Mouse (Mus musculus): ENCODE measurements around the gene Nodal. TPM values are rescaled to one million over a fixed set of nuclear protein-coding genes. Genes with fewer than 3 reads are reported as not detected.

Nodal gene
- polyA plus RNA-seq, 1 experiment from 2014 or later = 0.12 TPM

- ATAC-seq (ENCODE audit: low FRiP score) = no peak
- peaks cover 10% of the 10 kb centered on the region for H3K36me3 ChIP-seq (ENCODE audit: control insufficient read depth, insufficient read depth, low read length)
Observed at GRCm38 (mm10) chr10:61428416-61428815, 10.6 kb downstream of the Nodal start.

GRCm38 (mm10) chr10:61429043-61429442 is 11.3 kb downstream of the Nodal start:
- DNase-seq (ENCODE audit: low spot score) = no peak
- Histone ChIP-seq H3K9me3 (ENCODE audit: control insufficient read depth, low read length) (no peaks in the 10 kb centered on the region), H3K4me3 (ENCODE audit: low read depth, low read length) (no peak overlapping the region), H3K27ac (ENCODE audit: low read depth, low read length) (no peak overlapping the region), H3K9ac (ENCODE audit: low read depth, low read length) (no peak overlapping the region), H3K4me1 (replicated peaks; ENCODE audit: control insufficient read depth, insufficient read depth, low read length) (peaks cover 3% of the 10 kb centered on the region; the same call in 1 of the 2 replicates), H3K27me3 (ENCODE audit: control insufficient read depth, insufficient read depth, low read length) (no peaks in the 10 kb centered on the region), H3K4me2 (replicated peaks; ENCODE audit: low read depth, low read length) (no peak overlapping the region), H3K36me3 (ENCODE audit: control insufficient read depth, insufficient read depth, low read length) (peaks cover 15% of the 10 kb centered on the region)
- no peak for ATAC-seq (ENCODE audit: low FRiP score)
- WGBS = 92% methylated on average over 5 of the region's 5 CpGs

More at GRCm38 (mm10) chr10:61428416-61428815, 10.6 kb downstream of the Nodal start:
- no peak for DNase-seq (ENCODE audit: low spot score)
- Histone ChIP-seq H3K9me3 (ENCODE audit: control insufficient read depth, low read length) (no peaks in the 10 kb centered on the region), H3K4me1 (replicated peaks; ENCODE audit: control insufficient read depth, insufficient read depth, low read length) (peaks cover 3% of the 10 kb centered on the region; the same call in 1 of the 2 replicates), H3K27me3 (ENCODE audit: control insufficient read depth, insufficient read depth, low read length) (no peaks in the 10 kb centered on the region), H3K27ac (ENCODE audit: low read depth, low read length) (no peak overlapping the region), H3K4me3 (ENCODE audit: low read depth, low read length) (no peak overlapping the region), H3K9ac (ENCODE audit: low read depth, low read length) (no peak overlapping the region), H3K4me2 (replicated peaks; ENCODE audit: low read depth, low read length) (no peak overlapping the region)
- 73% methylated on average over 4 of the region's 4 CpGs for WGBS

GRCm38 (mm10) chr10:61431375-61431774 is 13.6 kb downstream of the Nodal start:
- H3K4me2 ChIP-seq (replicated peaks; ENCODE audit: low read depth, low read length) = no peak overlapping the region
- no peak overlapping the region for H3K9ac ChIP-seq (ENCODE audit: low read depth, low read length)
- no peak for DNase-seq (ENCODE audit: low spot score)
- H3K27ac ChIP-seq (ENCODE audit: low read depth, low read length) = no peak overlapping the region
- H3K9me3 ChIP-seq (ENCODE audit: control insufficient read depth, low read length) = no peaks in the 10 kb centered on the region
- H3K4me1 ChIP-seq (replicated peaks; ENCODE audit: control insufficient read depth, insufficient read depth, low read length) = no peaks in the 10 kb centered on the region
- no peak for ATAC-seq (ENCODE audit: low FRiP score)
- 96% methylated on average over 9 of the region's 9 CpGs for WGBS
- no peak overlapping the region for H3K4me3 ChIP-seq (ENCODE audit: low read depth, low read length)
- no peaks in the 10 kb centered on the region for H3K27me3 ChIP-seq (ENCODE audit: control insufficient read depth, insufficient read depth, low read length)
- H3K36me3 ChIP-seq (ENCODE audit: control insufficient read depth, insufficient read depth, low read length) = peaks cover 18% of the 10 kb centered on the region

- ATAC-seq (ENCODE audit: low FRiP score) = no peak
- Histone ChIP-seq H3K4me3 (ENCODE audit: low read depth, low read length) (no peak overlapping the region), H3K4me1 (replicated peaks; ENCODE audit: control insufficient read depth, insufficient read depth, low read length) (no peaks in the 10 kb centered on the region), H3K9me3 (ENCODE audit: control insufficient read depth, low read length) (no peaks in the 10 kb centered on the region), H3K4me2 (replicated peaks; ENCODE audit: low read depth, low read length) (no peak overlapping the region), H3K9ac (ENCODE audit: low read depth, low read length) (no peak overlapping the region), H3K27ac (ENCODE audit: low read depth, low read length) (no peak overlapping the region), H3K36me3 (ENCODE audit: control insufficient read depth, insufficient read depth, low read length) (no peaks in the 10 kb centered on the region), H3K27me3 (ENCODE audit: control insufficient read depth, insufficient read depth, low read length) (no peaks in the 10 kb centered on the region)
- 88% methylated on average over 7 of the region's 7 CpGs for WGBS
- DNase-seq (ENCODE audit: low spot score) = no peak
Observed at GRCm38 (mm10) chr10:61440202-61440800, 22.5 kb downstream of the Nodal start.

- ATAC-seq (ENCODE audit: low FRiP score) (no peak), DNase-seq (ENCODE audit: low spot score) (no peak)
- Histone ChIP-seq H3K36me3 (ENCODE audit: control insufficient read depth, insufficient read depth, low read length) (no peaks in the 10 kb centered on the region), H3K4me3 (ENCODE audit: low read depth, low read length) (no peak overlapping the region), H3K9me3 (ENCODE audit: control insufficient read depth, low read length) (no peaks in the 10 kb centered on the region), H3K27ac (ENCODE audit: low read depth, low read length) (no peak overlapping the region), H3K9ac (ENCODE audit: low read depth, low read length) (no peak overlapping the region), H3K4me1 (replicated peaks; ENCODE audit: control insufficient read depth, insufficient read depth, low read length) (0 out of 2 replicates have a peak, but pooled peaks cover 2% of the 10 kb centered on the region), H3K4me2 (replicated peaks; ENCODE audit: low read depth, low read length) (no peak overlapping the region), H3K27me3 (ENCODE audit: control insufficient read depth, insufficient read depth, low read length) (no peaks in the 10 kb centered on the region)
- WGBS = 84% methylated on average over 6 of the region's 6 CpGs
Observed at GRCm38 (mm10) chr10:61443456-61443855, 25.7 kb downstream of the Nodal start.

- Histone ChIP-seq H3K4me2 (replicated peaks; ENCODE audit: low read depth, low read length) (no peak overlapping the region), H3K9me3 (ENCODE audit: control insufficient read depth, low read length) (no peaks in the 10 kb centered on the region), H3K9ac (ENCODE audit: low read depth, low read length) (no peak overlapping the region), H3K27me3 (ENCODE audit: control insufficient read depth, insufficient read depth, low read length) (no peaks in the 10 kb centered on the region), H3K36me3 (ENCODE audit: control insufficient read depth, insufficient read depth, low read length) (no peaks in the 10 kb centered on the region), H3K4me3 (ENCODE audit: low read depth, low read length) (no peak overlapping the region), H3K27ac (ENCODE audit: low read depth, low read length) (no peak overlapping the region), H3K4me1 (replicated peaks; ENCODE audit: control insufficient read depth, insufficient read depth, low read length) (0 out of 2 replicates have a peak, but pooled peaks cover 2% of the 10 kb centered on the region)
- WGBS = 81% methylated on average over 1 of the region's 1 CpGs
- no peak for ATAC-seq (ENCODE audit: low FRiP score)
- DNase-seq (ENCODE audit: low spot score) = no peak
Observed at GRCm38 (mm10) chr10:61443876-61444275, 26.1 kb downstream of the Nodal start.

- WGBS = 85% methylated on average over 3 of the region's 3 CpGs
- no peak overlapping the region for H3K4me3 ChIP-seq (ENCODE audit: low read depth, low read length)
- no peak overlapping the region for H3K9ac ChIP-seq (ENCODE audit: low read depth, low read length)
- no peak overlapping the region for H3K4me2 ChIP-seq (replicated peaks; ENCODE audit: low read depth, low read length)
- DNase-seq (ENCODE audit: low spot score) (no peak), ATAC-seq (ENCODE audit: low FRiP score) (no peak)
- H3K9me3 ChIP-seq (ENCODE audit: control insufficient read depth, low read length) = no peaks in the 10 kb centered on the region
- no peaks in the 10 kb centered on the region for H3K27me3 ChIP-seq (ENCODE audit: control insufficient read depth, insufficient read depth, low read length)
- H3K36me3 ChIP-seq (ENCODE audit: control insufficient read depth, insufficient read depth, low read length) = no peaks in the 10 kb centered on the region
- H3K27ac ChIP-seq (ENCODE audit: low read depth, low read length) = no peak overlapping the region
- H3K4me1 ChIP-seq (replicated peaks; ENCODE audit: control insufficient read depth, insufficient read depth, low read length) = 0 out of 2 replicates have a peak, but pooled peaks cover 2% of the 10 kb centered on the region
Observed at GRCm38 (mm10) chr10:61445016-61445415, 27.2 kb downstream of the Nodal start.

- Histone ChIP-seq H3K9me3 (ENCODE audit: control insufficient read depth, low read length) (no peaks in the 10 kb centered on the region), H3K27ac (ENCODE audit: low read depth, low read length) (no peak overlapping the region), H3K4me1 (replicated peaks; ENCODE audit: control insufficient read depth, insufficient read depth, low read length) (peaks cover 2% of the 10 kb centered on the region; the same call in 1 of the 2 replicates), H3K4me3 (ENCODE audit: low read depth, low read length) (no peak overlapping the region), H3K36me3 (ENCODE audit: control insufficient read depth, insufficient read depth, low read length) (no peaks in the 10 kb centered on the region), H3K9ac (ENCODE audit: low read depth, low read length) (no peak overlapping the region), H3K27me3 (ENCODE audit: control insufficient read depth, insufficient read depth, low read length) (no peaks in the 10 kb centered on the region), H3K4me2 (replicated peaks; ENCODE audit: low read depth, low read length) (no peak overlapping the region)
- DNase-seq (ENCODE audit: low spot score) (no peak), ATAC-seq (ENCODE audit: low FRiP score) (no peak)
- 85% methylated on average over 10 of the region's 10 CpGs for WGBS
Observed at GRCm38 (mm10) chr10:61447581-61448353, 30.0 kb downstream of the Nodal start.

GRCm38 (mm10) chr10:61448834-61449233 is 31.1 kb downstream of the Nodal start:
- H3K4me3 ChIP-seq (ENCODE audit: low read depth, low read length) = no peak overlapping the region
- H3K9me3 ChIP-seq (ENCODE audit: control insufficient read depth, low read length) = no peaks in the 10 kb centered on the region
- no peak overlapping the region for H3K9ac ChIP-seq (ENCODE audit: low read depth, low read length)
- 84% methylated on average over 3 of the region's 3 CpGs for WGBS
- H3K27me3 ChIP-seq (ENCODE audit: control insufficient read depth, insufficient read depth, low read length) = no peaks in the 10 kb centered on the region
- DNase-seq (ENCODE audit: low spot score) (no peak), ATAC-seq (ENCODE audit: low FRiP score) (no peak)
- peaks cover 2% of the 10 kb centered on the region; the same call in 1 of the 2 replicates for H3K4me1 ChIP-seq (replicated peaks; ENCODE audit: control insufficient read depth, insufficient read depth, low read length)
- no peak overlapping the region for H3K4me2 ChIP-seq (replicated peaks; ENCODE audit: low read depth, low read length)
- no peak overlapping the region for H3K27ac ChIP-seq (ENCODE audit: low read depth, low read length)
- no peaks in the 10 kb centered on the region for H3K36me3 ChIP-seq (ENCODE audit: control insufficient read depth, insufficient read depth, low read length)

Measured in hindbrain, embryonic 11.5 days (tissue).